Mouse (Mus musculus) limb, embryonic 12.5 days (tissue): ENCODE data around the gene Pde6h. TPM values are rescaled to one million over a fixed set of nuclear protein-coding genes. Genes with fewer than 3 reads are reported as not detected.
"Not testable (repeated sequence)": the region's sequence is repeated elsewhere in the genome, so short reads cannot be mapped to it uniquely, and the experiment has no call there.

Source experiments
- ATAC-seq: fragments of 200-750 bp; cut with Nextera tagmentation; 2 replicates; pipeline ENCODE4 v1.8.0; 2017; ENCODE audit warnings: low read depth, moderate TSS enrichment; ENCODE audit not compliant: insufficient number of reproducible peaks, insufficient read depth, low FRiP score, low TSS enrichment
- H3K27ac ChIP-seq: fragments of 300-500 bp; sonication (generic); 2 replicates; pipeline ENCODE4 v1.5.1; 2016; ENCODE audit warnings: mild to moderate bottlenecking, moderate library complexity
- H3K27me3 ChIP-seq: fragments of 300-500 bp; sonication (generic); 2 replicates; pipeline ENCODE4 v1.6.1; 2016; ENCODE audit warnings: mild to moderate bottlenecking, moderate library complexity
- H3K36me3 ChIP-seq: fragments of 300-500 bp; sonication (generic); 2 replicates; pipeline ENCODE4 v1.6.1; 2016; ENCODE audit warnings: mild to moderate bottlenecking, moderate library complexity
- H3K4me1 ChIP-seq: fragments of 300-500 bp; sonication (generic); replicated peaks from 2 replicates; pipeline ENCODE4 v1.6.1; 2016
- H3K4me2 ChIP-seq: fragments of 300-500 bp; sonication (generic); 2 replicates; pipeline ENCODE4 v1.6.1; 2016; ENCODE audit warnings: mild to moderate bottlenecking, moderate library complexity
- H3K4me3 ChIP-seq: fragments of 300-500 bp; sonication (generic); replicated peaks from 2 replicates; pipeline ENCODE4 v1.5.1; 2016; ENCODE audit warnings: mild to moderate bottlenecking
- H3K9ac ChIP-seq: fragments of 300-500 bp; sonication (generic); replicated peaks from 2 replicates; pipeline ENCODE4 v1.6.1; 2016; ENCODE audit warnings: mild to moderate bottlenecking, moderate library complexity
- H3K9me3 ChIP-seq: fragments of 300-500 bp; sonication (generic); 2 replicates; pipeline ENCODE4 v1.6.1; 2016; ENCODE audit warnings: mild to moderate bottlenecking, moderate library complexity
- WGBS: fragments of 180-500 bp; shearing (Covaris S2); methylation state at CpG from one replicate; pipeline ENCODE4 v1.1.7; 2016; 5-methylcytosine and 5-hydroxymethylcytosine counted together
- polyA plus RNA-seq: library from polyadenylated mRNA; unstranded; fragments of >200 nt; fragmentation: Nextera tagmentation; extraction: Ambion mirVana; gene quantifications from 2 replicates; pipeline ENCODE4 v1.2.1, GENCODE M21; 2016

Pde6h gene
- polyA plus RNA-seq, 1 experiment from 2014 or later = 0.23 TPM

GRCm38 (mm10) chr6:136955240-136955639, 31.6 kb downstream of the Pde6h start:
- H3K9ac ChIP-seq = no peak overlapping the region
- WGBS = 97% methylated on average over 3 of the region's 3 CpGs
- no peak overlapping the region for H3K4me3 ChIP-seq
- no peaks in the 10 kb centered on the region for H3K9me3 ChIP-seq
- H3K27ac ChIP-seq = no peak overlapping the region
- H3K36me3 ChIP-seq = no peaks in the 10 kb centered on the region
- ATAC-seq = no peak
- no peak overlapping the region for H3K4me2 ChIP-seq
- peaks cover 6% of the 10 kb centered on the region; the same call in 1 of the 2 replicates for H3K27me3 ChIP-seq
- H3K4me1 ChIP-seq = no peaks in the 10 kb centered on the region

- ATAC-seq = no peak
- no peaks in the 10 kb centered on the region for H3K36me3 ChIP-seq
- WGBS = 55% methylated on average over 7 of the region's 7 CpGs
These were observed 33.4 kb downstream of the Pde6h start for GRCm38 (mm10) chr6:136957062-136957461.

GRCm38 (mm10) chr6:136959131-136959530, 35.5 kb downstream of the Pde6h start:
- Histone ChIP-seq H3K9me3 (no peaks in the 10 kb centered on the region), H3K4me2 (no peak overlapping the region), H3K4me1 (no peaks in the 10 kb centered on the region), H3K9ac (no peak overlapping the region), H3K4me3 (no peak overlapping the region), H3K27me3 (no peaks in the 10 kb centered on the region), H3K27ac (no peak overlapping the region), H3K36me3 (no peaks in the 10 kb centered on the region)
- WGBS = 67% methylated on average over 11 of the region's 11 CpGs
- no peak for ATAC-seq

More at GRCm38 (mm10) chr6:136957062-136957461, 33.4 kb downstream of the Pde6h start:
- Histone ChIP-seq H3K27me3 (peaks cover 6% of the 10 kb centered on the region; the same call in 1 of the 2 replicates), H3K4me2 (no peak overlapping the region), H3K9ac (no peak overlapping the region), H3K4me3 (no peak overlapping the region), H3K9me3 (no peaks in the 10 kb centered on the region), H3K4me1 (no peaks in the 10 kb centered on the region), H3K27ac (no peak overlapping the region)

GRCm38 (mm10) chr6:136962957-136963356, 39.3 kb downstream of the Pde6h start:
- no peak overlapping the region for H3K27ac ChIP-seq
- no peaks in the 10 kb centered on the region for H3K36me3 ChIP-seq
- ATAC-seq = no peak
- H3K27me3 ChIP-seq = no peaks in the 10 kb centered on the region; the same call in 1 of the 2 replicates
- H3K4me1 ChIP-seq = peaks cover 8% of the 10 kb centered on the region; the same call in 1 of the 2 replicates
- H3K9ac ChIP-seq = no peak overlapping the region
- no peak overlapping the region for H3K4me2 ChIP-seq
- no peak overlapping the region for H3K4me3 ChIP-seq
- WGBS = 72% methylated on average over 11 of the region's 11 CpGs
- H3K9me3 ChIP-seq = no peaks in the 10 kb centered on the region

GRCm38 (mm10) chr6:136964609-136965510, 41.2 kb downstream of the Pde6h start:
- Histone ChIP-seq H3K27me3 (no peaks in the 10 kb centered on the region; the same call in 1 of the 2 replicates), H3K9ac (no peak overlapping the region), H3K4me3 (no peak overlapping the region), H3K36me3 (no peaks in the 10 kb centered on the region), H3K4me1 (peaks cover 8% of the 10 kb centered on the region; the same call in 1 of the 2 replicates), H3K9me3 (no peaks in the 10 kb centered on the region), H3K4me2 (no peak overlapping the region), H3K27ac (no peak overlapping the region)
- no peak for ATAC-seq
- WGBS = 63% methylated on average over 13 of the region's 13 CpGs

GRCm38 (mm10) chr6:136965912-136966311, 42.3 kb downstream of the Pde6h start:
- 74% methylated on average over 10 of the region's 10 CpGs for WGBS
- Histone ChIP-seq H3K4me1 (peaks cover 8% of the 10 kb centered on the region; the same call in 1 of the 2 replicates), H3K9me3 (no peaks in the 10 kb centered on the region), H3K9ac (no peak overlapping the region), H3K36me3 (no peaks in the 10 kb centered on the region), H3K4me3 (no peak overlapping the region), H3K27ac (no peak overlapping the region), H3K4me2 (no peak overlapping the region), H3K27me3 (no peaks in the 10 kb centered on the region; the same call in 1 of the 2 replicates)
- no peak for ATAC-seq

- Histone ChIP-seq H3K4me2 (no peak overlapping the region), H3K27me3 (no peaks in the 10 kb centered on the region; the same call in 1 of the 2 replicates), H3K27ac (no peak overlapping the region), H3K4me3 (no peak overlapping the region), H3K9me3 (no peaks in the 10 kb centered on the region), H3K36me3 (no peaks in the 10 kb centered on the region), H3K4me1 (peaks cover 8% of the 10 kb centered on the region; the same call in 1 of the 2 replicates), H3K9ac (no peak overlapping the region)
- WGBS = 67% methylated on average over 4 of the region's 4 CpGs
- no peak for ATAC-seq
These were observed 43.8 kb downstream of the Pde6h start for GRCm38 (mm10) chr6:136967466-136967865.

GRCm38 (mm10) chr6:136968877-136969276, 45.2 kb downstream of the Pde6h start:
- not testable (repeated sequence) for H3K27ac ChIP-seq, H3K36me3 ChIP-seq, H3K27me3 ChIP-seq, H3K4me1 ChIP-seq, H3K4me2 ChIP-seq, H3K9ac ChIP-seq, H3K4me3 ChIP-seq, H3K9me3 ChIP-seq
- ATAC-seq = 0 out of 2 replicates have a peak, but pooled peaks have one; percentile 63
- WGBS = 41% methylated on average over 4 of the region's 4 CpGs

- WGBS = 84% methylated on average over 23 of the region's 23 CpGs
- Histone ChIP-seq H3K9ac (no peak overlapping the region), H3K4me2 (no peak overlapping the region), H3K27me3 (no peaks in the 10 kb centered on the region), H3K4me1 (peaks cover 11% of the 10 kb centered on the region), H3K36me3 (no peaks in the 10 kb centered on the region), H3K4me3 (no peak overlapping the region), H3K9me3 (no peaks in the 10 kb centered on the region), H3K27ac (0 out of 2 replicates have a peak overlapping the region, but pooled peaks have one; percentile 56)
- ATAC-seq = no peak
These were observed 55.8 kb downstream of the Pde6h start for GRCm38 (mm10) chr6:136979274-136980082.

- Histone ChIP-seq H3K36me3 (no peaks in the 10 kb centered on the region), H3K9ac (no peak overlapping the region), H3K27me3 (no peaks in the 10 kb centered on the region), H3K27ac (peak overlapping the region; percentile 56; the same call in 1 of the 2 replicates), H3K4me2 (no peak overlapping the region; the same call in 1 of the 2 replicates), H3K4me1 (peaks cover 11% of the 10 kb centered on the region), H3K4me3 (no peak overlapping the region), H3K9me3 (no peaks in the 10 kb centered on the region)
- 0 out of 2 replicates have a peak, but pooled peaks have one; percentile 31 for ATAC-seq
- 26% methylated on average over 3 of the region's 3 CpGs for WGBS
These were observed 56.7 kb downstream of the Pde6h start for GRCm38 (mm10) chr6:136980331-136980746.

- ATAC-seq = no peak
- Histone ChIP-seq H3K4me2 (no peak overlapping the region), H3K9me3 (no peaks in the 10 kb centered on the region), H3K4me3 (no peak overlapping the region), H3K9ac (no peak overlapping the region), H3K36me3 (no peaks in the 10 kb centered on the region), H3K27ac (no peak overlapping the region), H3K27me3 (no peaks in the 10 kb centered on the region), H3K4me1 (peaks cover 17% of the 10 kb centered on the region)
- WGBS = 83% methylated on average over 6 of the region's 6 CpGs
These were observed 58.9 kb downstream of the Pde6h start for GRCm38 (mm10) chr6:136982581-136982980.
